Mouse (Mus musculus) forebrain, embryonic 13.5 days (tissue): ENCODE results near the gene Ablim1. TPM values are rescaled to one million over a fixed set of nuclear protein-coding genes. Genes with fewer than 3 reads are reported as not detected.

Source experiments
- ATAC-seq: fragments of 200-750 bp; cut with Nextera tagmentation; 2 replicates; pipeline ENCODE4 v1.8.0; 2017
- H3K27ac ChIP-seq: fragments of 300-500 bp; sonication (generic); 2 replicates; pipeline ENCODE4 v1.5.1; 2015; ENCODE audit warnings: inconsistent platforms, mild to moderate bottlenecking, moderate library complexity
- H3K27me3 ChIP-seq: fragments of 300-500 bp; sonication (generic); 2 replicates; pipeline ENCODE4 v1.6.1; 2015; ENCODE audit warnings: mild to moderate bottlenecking, inconsistent platforms
- H3K36me3 ChIP-seq: fragments of 300-500 bp; sonication (generic); 2 replicates; pipeline ENCODE4 v1.6.1; 2015; ENCODE audit warnings: mild to moderate bottlenecking, inconsistent platforms; ENCODE audit not compliant: poor library complexity, severe bottlenecking
- H3K4me1 ChIP-seq: fragments of 300-500 bp; sonication (generic); 2 replicates; pipeline ENCODE4 v1.6.1; 2015; ENCODE audit warnings: inconsistent platforms
- H3K4me2 ChIP-seq: fragments of 300-500 bp; sonication (generic); 2 replicates; pipeline ENCODE4 v1.6.1; 2015; ENCODE audit warnings: inconsistent platforms, mild to moderate bottlenecking, moderate library complexity
- H3K4me3 ChIP-seq: fragments of 300-500 bp; sonication (generic); 2 replicates; pipeline ENCODE4 v1.5.1; 2015; ENCODE audit warnings: mild to moderate bottlenecking, inconsistent platforms
- H3K9ac ChIP-seq: fragments of 300-500 bp; sonication (generic); 2 replicates; pipeline ENCODE4 v1.6.1; 2015; ENCODE audit warnings: mild to moderate bottlenecking, inconsistent platforms
- H3K9me3 ChIP-seq: fragments of 300-500 bp; sonication (generic); replicated peaks from 2 replicates; pipeline ENCODE4 v1.6.1; 2016; ENCODE audit warnings: inconsistent platforms
- WGBS: fragments of 180-500 bp; shearing (Covaris S2); methylation state at CpG from one replicate; pipeline ENCODE4 v1.1.7; 2015; 5-methylcytosine and 5-hydroxymethylcytosine counted together
- polyA plus RNA-seq: library from polyadenylated mRNA; unstranded; fragments of >200 nt; fragmentation: Nextera tagmentation; extraction: Ambion mirVana; gene quantifications from 2 replicates; pipeline ENCODE4 v1.2.1, GENCODE M21; 2015

Gene Ablim1
- polyA plus RNA-seq, 1 experiment from 2014 or later: 16.5 TPM

GRCm38 (mm10) chr19:57224390-57224789 lies 90.3 kb downstream of the Ablim1 start:
- WGBS: 95% methylated on average over 5 of the region's 5 CpGs
- H3K4me1 ChIP-seq: no peaks in the 10 kb centered on the region
- H3K9me3 ChIP-seq: no peaks in the 10 kb centered on the region
- H3K4me2 ChIP-seq: no peak overlapping the region
- H3K36me3 ChIP-seq: no peaks in the 10 kb centered on the region
- H3K27me3 ChIP-seq: no peaks in the 10 kb centered on the region
- H3K27ac ChIP-seq: no peak overlapping the region
- H3K9ac ChIP-seq: no peak overlapping the region
- no peak overlapping the region for H3K4me3 ChIP-seq
- no peak for ATAC-seq

DNA sequence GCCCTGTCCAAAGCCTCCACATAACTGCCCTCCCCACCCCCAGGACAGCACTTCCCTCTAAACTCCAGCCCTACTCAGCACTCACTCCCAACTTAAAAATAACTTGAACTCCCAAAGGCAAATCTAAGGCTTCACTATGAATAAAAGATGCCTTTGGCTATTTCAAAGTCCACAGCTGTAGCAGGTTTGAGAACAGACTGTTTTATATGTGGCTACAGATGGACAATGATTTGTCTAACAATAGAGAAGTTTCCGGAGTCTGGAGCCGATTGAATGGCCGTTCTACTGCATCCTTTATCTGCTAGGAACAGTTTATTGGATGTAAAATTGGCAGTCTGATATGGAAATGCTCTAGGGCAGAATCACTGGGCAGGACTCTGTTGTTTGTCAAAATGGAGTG lies 91.0 kb downstream of the Ablim1 start:
- Histone ChIP-seq H3K9me3 (no peaks in the 10 kb centered on the region), H3K36me3 (no peaks in the 10 kb centered on the region), H3K4me2 (no peak overlapping the region), H3K27me3 (no peaks in the 10 kb centered on the region), H3K4me1 (no peaks in the 10 kb centered on the region), H3K4me3 (no peak overlapping the region), H3K27ac (no peak overlapping the region), H3K9ac (no peak overlapping the region)
- no peak for ATAC-seq
- WGBS: 77% methylated on average over 3 of the region's 3 CpGs

DNA sequence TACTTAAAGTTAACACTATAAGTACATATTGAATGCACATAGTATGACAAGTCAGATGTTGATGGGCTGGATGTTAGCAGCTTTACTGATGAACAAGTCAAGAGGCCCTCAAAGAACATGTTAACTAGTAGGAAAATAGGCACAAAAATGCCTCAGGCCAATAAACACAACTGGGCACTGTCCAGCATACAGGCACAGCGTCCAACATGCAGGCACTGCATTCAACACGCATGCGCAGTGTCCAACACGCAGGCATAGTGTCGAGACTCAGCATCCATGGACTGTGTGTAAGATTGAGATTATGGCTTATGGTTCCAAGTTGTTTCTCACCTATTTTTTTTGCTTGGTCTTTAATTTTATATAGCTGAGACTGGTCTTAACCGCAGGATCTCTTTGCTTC lies 92.1 kb downstream of the Ablim1 start:
- 95% methylated on average over 6 of the region's 6 CpGs for WGBS
- Histone ChIP-seq H3K9me3 (no peaks in the 10 kb centered on the region), H3K36me3 (no peaks in the 10 kb centered on the region), H3K4me3 (no peak overlapping the region), H3K27me3 (no peaks in the 10 kb centered on the region), H3K27ac (no peak overlapping the region), H3K4me1 (no peaks in the 10 kb centered on the region), H3K4me2 (no peak overlapping the region), H3K9ac (no peak overlapping the region)
- no peak for ATAC-seq

- Histone ChIP-seq H3K9ac (no peak overlapping the region), H3K4me2 (no peak overlapping the region), H3K27ac (no peak overlapping the region), H3K4me3 (no peak overlapping the region), H3K4me1 (no peaks in the 10 kb centered on the region), H3K27me3 (no peaks in the 10 kb centered on the region), H3K36me3 (no peaks in the 10 kb centered on the region), H3K9me3 (no peaks in the 10 kb centered on the region)
- 68% methylated on average over 7 of the region's 7 CpGs for WGBS
- no peak for ATAC-seq
These were observed 93.0 kb downstream of the Ablim1 start for GRCm38 (mm10) chr19:57221684-57222235.

GRCm38 (mm10) chr19:57219758-57220157 lies 95.0 kb downstream of the Ablim1 start:
- WGBS: 78% methylated on average over 11 of the region's 11 CpGs

GRCm38 (mm10) chr19:57217161-57217560 lies 97.6 kb downstream of the Ablim1 start:
- H3K4me3 ChIP-seq: no peak overlapping the region
- ATAC-seq: no peak
- H3K27ac ChIP-seq: no peak overlapping the region
- no peaks in the 10 kb centered on the region for H3K27me3 ChIP-seq
- H3K4me2 ChIP-seq: no peak overlapping the region
- no peaks in the 10 kb centered on the region for H3K9me3 ChIP-seq
- H3K4me1 ChIP-seq: no peaks in the 10 kb centered on the region
- no peak overlapping the region for H3K9ac ChIP-seq
- WGBS: 76% methylated on average over 4 of the region's 4 CpGs
- no peaks in the 10 kb centered on the region for H3K36me3 ChIP-seq

More at GRCm38 (mm10) chr19:57219758-57220157, 95.0 kb downstream of the Ablim1 start:
- Histone ChIP-seq H3K36me3 (no peaks in the 10 kb centered on the region), H3K9me3 (no peaks in the 10 kb centered on the region), H3K9ac (no peak overlapping the region), H3K27ac (no peak overlapping the region), H3K27me3 (no peaks in the 10 kb centered on the region), H3K4me1 (no peaks in the 10 kb centered on the region), H3K4me2 (no peak overlapping the region), H3K4me3 (no peak overlapping the region)
- ATAC-seq: no peak

DNA sequence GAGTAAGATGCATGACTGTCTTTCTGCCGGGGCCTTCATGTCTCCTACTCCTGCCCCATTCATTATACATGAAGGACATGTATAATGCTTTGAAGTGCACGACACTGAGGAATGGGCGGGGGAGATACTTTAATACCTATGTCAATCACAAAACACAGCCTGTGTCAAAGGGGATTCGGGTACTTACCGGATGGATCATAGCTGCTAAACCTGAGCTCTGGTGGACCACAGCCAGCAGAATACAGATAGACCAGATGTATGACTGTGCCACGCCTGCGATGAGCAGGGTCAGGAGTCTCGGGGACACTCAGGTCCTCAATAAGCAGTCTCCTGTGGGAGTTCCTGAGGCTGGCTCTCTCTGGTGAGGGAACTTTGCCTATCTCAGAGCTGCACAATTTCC lies 99.2 kb downstream of the Ablim1 start:
- no peak overlapping the region for H3K4me3 ChIP-seq
- no peaks in the 10 kb centered on the region for H3K27me3 ChIP-seq
- 77% methylated on average over 8 of the region's 8 CpGs for WGBS
- H3K36me3 ChIP-seq: no peaks in the 10 kb centered on the region
- H3K4me1 ChIP-seq: no peaks in the 10 kb centered on the region
- no peak overlapping the region for H3K4me2 ChIP-seq
- H3K27ac ChIP-seq: no peak overlapping the region
- no peak overlapping the region for H3K9ac ChIP-seq
- no peaks in the 10 kb centered on the region for H3K9me3 ChIP-seq
- ATAC-seq: no peak

DNA sequence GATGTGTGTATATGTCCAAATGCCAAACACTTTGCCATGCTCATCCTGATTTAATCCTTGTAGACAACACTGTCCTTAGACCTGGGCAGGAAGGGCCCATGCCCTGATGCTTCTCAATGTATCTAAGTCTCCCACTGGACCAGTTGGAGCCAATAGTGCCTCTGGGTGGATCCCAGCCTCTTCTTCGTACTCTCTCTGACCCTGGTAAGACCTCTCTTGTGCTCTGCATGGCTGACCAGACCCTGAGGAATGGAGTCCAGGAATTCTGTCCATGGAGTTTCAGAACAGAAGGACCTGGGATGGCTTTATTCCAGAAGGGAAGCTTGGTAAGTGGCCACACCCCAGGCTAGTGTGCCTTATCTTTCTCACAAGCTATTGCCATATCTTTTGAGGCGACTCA lies 102.3 kb downstream of the Ablim1 start:
- Histone ChIP-seq H3K9ac (no peak overlapping the region), H3K4me2 (no peak overlapping the region), H3K27ac (no peak overlapping the region), H3K9me3 (no peaks in the 10 kb centered on the region), H3K4me3 (no peak overlapping the region), H3K4me1 (no peaks in the 10 kb centered on the region), H3K36me3 (no peaks in the 10 kb centered on the region), H3K27me3 (no peaks in the 10 kb centered on the region)
- no peak for ATAC-seq
- WGBS: 86% methylated on average over 2 of the region's 2 CpGs

DNA sequence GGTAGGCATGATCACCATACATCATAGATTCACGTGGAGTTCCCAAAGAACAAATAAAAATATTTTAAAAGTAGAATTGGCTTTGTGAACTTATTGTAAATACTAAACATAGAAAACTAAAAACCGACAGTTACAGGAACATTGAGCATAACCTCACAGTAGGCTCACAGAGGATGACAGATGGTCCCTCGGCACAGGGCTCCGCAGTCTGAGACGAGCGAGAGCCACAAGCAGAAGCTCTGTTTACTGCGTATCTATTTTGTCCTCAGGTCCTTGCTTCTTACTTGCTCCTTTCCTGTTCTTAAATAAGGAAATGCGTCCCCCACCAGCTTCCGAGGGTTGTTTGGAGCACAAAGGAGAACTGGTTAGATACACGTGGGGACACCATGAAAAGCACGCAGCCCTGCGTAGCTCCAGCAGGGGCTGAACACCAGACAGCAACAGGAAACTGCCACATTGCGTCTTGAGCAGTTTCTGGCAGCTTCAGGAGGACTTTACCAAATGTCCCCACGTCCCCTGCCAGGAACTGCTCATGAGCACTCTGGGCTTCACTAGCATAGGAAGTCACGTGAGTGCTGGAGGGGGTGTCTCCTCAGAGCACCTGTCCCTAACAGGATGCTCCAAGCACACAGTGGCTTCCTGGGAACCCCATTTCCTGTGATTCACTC lies 103.1 kb downstream of the Ablim1 start:
- ATAC-seq: peak; percentile 45; the same call in 1 of the 2 replicates

GRCm38 (mm10) chr19:57210924-57211323 lies 103.8 kb downstream of the Ablim1 start:
- H3K4me2 ChIP-seq: no peak overlapping the region
- H3K9ac ChIP-seq: no peak overlapping the region
- no peak overlapping the region for H3K27ac ChIP-seq
- no peaks in the 10 kb centered on the region for H3K4me1 ChIP-seq
- no peak overlapping the region for H3K4me3 ChIP-seq
- no peaks in the 10 kb centered on the region for H3K36me3 ChIP-seq
- ATAC-seq: no peak
- 95% methylated on average over 2 of the region's 2 CpGs for WGBS
- no peaks in the 10 kb centered on the region for H3K27me3 ChIP-seq
- H3K9me3 ChIP-seq: no peaks in the 10 kb centered on the region

More for the DNA sequence above, 103.1 kb downstream of the Ablim1 start:
- H3K27me3 ChIP-seq: no peaks in the 10 kb centered on the region
- no peaks in the 10 kb centered on the region for H3K9me3 ChIP-seq
- H3K4me2 ChIP-seq: no peak overlapping the region
- WGBS: 77% methylated on average over 15 of the region's 15 CpGs
- no peak overlapping the region for H3K4me3 ChIP-seq
- H3K4me1 ChIP-seq: no peaks in the 10 kb centered on the region
- H3K27ac ChIP-seq: peak overlapping the region; percentile 58; the same call in 1 of the 2 replicates
- no peak overlapping the region for H3K9ac ChIP-seq
- no peaks in the 10 kb centered on the region for H3K36me3 ChIP-seq

GRCm38 (mm10) chr19:57204101-57204500 lies 110.6 kb downstream of the Ablim1 start:
- no peaks in the 10 kb centered on the region for H3K9me3 ChIP-seq
- H3K9ac ChIP-seq: no peak overlapping the region
- no peak for ATAC-seq
- 81% methylated on average over 7 of the region's 7 CpGs for WGBS
- no peak overlapping the region for H3K4me3 ChIP-seq
- no peaks in the 10 kb centered on the region for H3K27me3 ChIP-seq
- H3K27ac ChIP-seq: no peak overlapping the region
- no peak overlapping the region for H3K4me2 ChIP-seq
- H3K4me1 ChIP-seq: peaks cover 2% of the 10 kb centered on the region; the same call in 1 of the 2 replicates
- no peaks in the 10 kb centered on the region for H3K36me3 ChIP-seq

DNA sequence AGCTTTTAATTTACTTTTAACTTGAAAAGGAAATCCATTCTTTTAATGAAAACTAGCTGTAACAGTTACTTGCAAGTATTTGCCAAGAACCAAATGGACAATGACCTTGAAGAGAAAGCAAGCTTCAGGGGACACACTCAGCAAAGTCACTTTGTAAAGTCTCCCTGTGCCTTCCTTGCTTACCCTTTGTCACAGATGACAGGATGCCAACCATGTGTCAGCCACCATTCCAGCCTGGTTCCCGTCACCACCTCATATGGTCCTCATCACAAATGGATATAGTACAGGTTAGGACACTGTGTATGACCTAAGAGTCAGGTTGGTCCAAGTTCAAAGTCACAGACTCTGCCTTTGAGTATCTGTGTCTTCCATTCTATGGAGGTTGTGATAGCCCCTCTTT lies 112.2 kb downstream of the Ablim1 start:
- Histone ChIP-seq H3K36me3 (no peaks in the 10 kb centered on the region), H3K4me2 (no peak overlapping the region), H3K27me3 (peaks cover 4% of the 10 kb centered on the region; the same call in 1 of the 2 replicates), H3K9me3 (no peaks in the 10 kb centered on the region), H3K27ac (no peak overlapping the region), H3K9ac (no peak overlapping the region), H3K4me1 (peaks cover 18% of the 10 kb centered on the region), H3K4me3 (no peak overlapping the region)
- 82% methylated on average over 1 of the region's 1 CpGs for WGBS
- no peak for ATAC-seq

DNA sequence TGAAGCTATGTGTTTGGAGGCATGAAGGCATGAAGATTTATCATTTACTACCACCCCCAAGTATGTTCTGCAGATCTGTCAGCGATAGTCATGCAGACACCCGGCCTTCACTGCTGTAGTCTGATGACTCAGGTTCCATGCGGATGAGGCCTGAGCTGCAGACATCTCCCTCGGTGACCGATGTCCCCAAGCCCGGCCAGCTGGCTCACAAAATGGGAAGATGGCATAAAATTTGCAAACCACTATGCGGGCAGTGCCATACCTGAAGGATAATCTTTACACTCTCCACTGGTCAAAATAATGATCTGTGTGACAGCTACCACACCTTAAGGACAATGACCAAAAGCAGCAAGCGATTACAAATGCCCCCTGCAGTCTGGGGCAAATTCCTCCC lies 113.6 kb downstream of the Ablim1 start:
- Histone ChIP-seq H3K4me2 (no peak overlapping the region), H3K9ac (no peak overlapping the region), H3K4me1 (peaks cover 29% of the 10 kb centered on the region), H3K4me3 (no peak overlapping the region), H3K27ac (no peak overlapping the region), H3K36me3 (no peaks in the 10 kb centered on the region), H3K27me3 (peaks cover 11% of the 10 kb centered on the region), H3K9me3 (no peaks in the 10 kb centered on the region)
- WGBS: 86% methylated on average over 8 of the region's 8 CpGs
- ATAC-seq: no peak
